Mouse (Mus musculus) hindbrain, embryonic 14.5 days (tissue): Measurements from ENCODE around the gene Tmem259. TPM values are rescaled to one million over a fixed set of nuclear protein-coding genes. Genes with fewer than 3 reads are reported as not detected.

Experiments
- ATAC-seq: fragments of 200-750 bp; cut with Nextera tagmentation; 2 replicates; pipeline ENCODE4 v1.8.0; 2017; ENCODE audit warnings: moderate number of reproducible peaks, mild to moderate bottlenecking, moderate TSS enrichment, moderate library complexity; ENCODE audit not compliant: low FRiP score
- DNase-seq: peaks from one replicate; pipeline ENCODE4 v3.0.0-alpha.2; 2015; ENCODE audit warnings: low spot score
- H3K27ac ChIP-seq: fragments of 300-500 bp; sonication (generic); 2 replicates; pipeline ENCODE4 v1.5.1; 2014; ENCODE audit warnings: mild to moderate bottlenecking, moderate library complexity
- H3K27me3 ChIP-seq: fragments of 300-500 bp; sonication (generic); 2 replicates; pipeline ENCODE4 v1.6.1; 2014; ENCODE audit warnings: mild to moderate bottlenecking, low read length, mixed read lengths; ENCODE audit not compliant: control insufficient read depth, insufficient read depth
- H3K36me3 ChIP-seq: fragments of 300-500 bp; sonication (generic); replicated peaks from 2 replicates; pipeline ENCODE4 v1.6.1; 2014; ENCODE audit not compliant: control insufficient read depth, insufficient read depth
- H3K4me1 ChIP-seq: fragments of 300-500 bp; sonication (generic); replicated peaks from 2 replicates; pipeline ENCODE4 v1.6.1; 2014; ENCODE audit warnings: antibody characterized with exemption, low read length, mixed read lengths; ENCODE audit not compliant: control insufficient read depth, insufficient read depth
- H3K4me2 ChIP-seq: fragments of 300-500 bp; sonication (generic); replicated peaks from 2 replicates; pipeline ENCODE4 v1.6.1; 2014; ENCODE audit warnings: mild to moderate bottlenecking, moderate library complexity
- H3K4me3 ChIP-seq: fragments of 300-500 bp; sonication (generic); replicated peaks from 2 replicates; pipeline ENCODE4 v1.5.1; 2014; ENCODE audit warnings: mild to moderate bottlenecking, low read length
- H3K9ac ChIP-seq: fragments of 300-500 bp; sonication (generic); 2 replicates; pipeline ENCODE4 v1.6.1; 2014
- H3K9me3 ChIP-seq: fragments of 300-500 bp; sonication (generic); 2 replicates; pipeline ENCODE4 v1.6.1; 2016; ENCODE audit warnings: low read length; ENCODE audit not compliant: control insufficient read depth
- WGBS: fragments of 180-500 bp; shearing (Covaris S2); extraction: QIAGEN DNeasy Blood & Tissue Kit; methylation state at CpG from one replicate; pipeline ENCODE4 v1.1.7; 2014; 5-methylcytosine and 5-hydroxymethylcytosine counted together
- polyA plus RNA-seq: library from polyadenylated mRNA; unstranded; fragments of >200 nt; fragmentation: Nextera tagmentation; extraction: Ambion mirVana; gene quantifications from 2 replicates; pipeline ENCODE4 v1.2.1, GENCODE M21; 2014

Gene Tmem259
- polyA plus RNA-seq = 22.6 and 22.8 TPM in 2 replicates

DNA sequence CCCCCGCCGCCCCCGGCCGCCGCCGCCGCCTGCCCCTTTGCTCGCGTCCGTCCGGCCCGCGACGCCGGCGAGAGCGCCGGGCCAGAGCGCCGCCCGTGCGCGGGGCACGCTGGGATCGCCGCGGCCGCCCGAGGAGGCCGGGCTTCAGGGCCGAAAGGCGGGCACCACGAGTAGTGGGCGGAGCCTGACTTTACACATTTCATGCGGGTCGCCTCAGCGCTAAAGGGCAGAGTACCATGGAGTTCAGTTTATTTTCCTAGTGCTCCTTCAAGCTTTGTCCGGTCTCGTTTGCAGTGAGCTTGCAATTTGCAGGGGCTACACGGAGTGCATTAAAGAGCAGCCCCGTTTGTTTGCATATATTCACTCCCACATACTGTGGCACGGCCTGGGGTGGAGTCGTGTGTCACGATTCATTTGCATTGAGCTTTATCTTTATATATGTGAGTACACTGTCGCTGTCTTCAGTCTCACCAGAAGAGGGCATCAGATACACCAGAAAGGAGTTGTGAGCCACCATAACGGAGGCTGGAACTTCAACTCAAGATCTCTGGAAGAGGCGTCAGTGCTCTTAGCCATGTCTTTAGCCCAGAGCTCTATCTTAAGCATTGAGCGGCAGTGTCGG is at the start of gene Tmem259:
Gene Tmem259 (minus strand): TSS at position 136 of the 622 bp plus-strand sequence.
- peaks cover 11% of the 10 kb centered on the region for H3K36me3 ChIP-seq
- peak; percentile 88 for DNase-seq
- H3K4me1 ChIP-seq = peaks cover 28% of the 10 kb centered on the region
- peak within 1 kb of the TSS; percentile 97 for H3K27ac ChIP-seq
- peaks cover 23% of the 10 kb centered on the region for H3K27me3 ChIP-seq
- peak within 1 kb of the TSS; percentile 48 for H3K4me3 ChIP-seq
- peak within 1 kb of the TSS; percentile 92 for H3K4me2 ChIP-seq
- H3K9ac ChIP-seq = peak within 1 kb of the TSS; percentile 83
- H3K9me3 ChIP-seq = no peaks in the 10 kb centered on the region
- ATAC-seq = peak; percentile 78
- under 1% methylated on average over 48 of the region's 49 CpGs for WGBS

DNA sequence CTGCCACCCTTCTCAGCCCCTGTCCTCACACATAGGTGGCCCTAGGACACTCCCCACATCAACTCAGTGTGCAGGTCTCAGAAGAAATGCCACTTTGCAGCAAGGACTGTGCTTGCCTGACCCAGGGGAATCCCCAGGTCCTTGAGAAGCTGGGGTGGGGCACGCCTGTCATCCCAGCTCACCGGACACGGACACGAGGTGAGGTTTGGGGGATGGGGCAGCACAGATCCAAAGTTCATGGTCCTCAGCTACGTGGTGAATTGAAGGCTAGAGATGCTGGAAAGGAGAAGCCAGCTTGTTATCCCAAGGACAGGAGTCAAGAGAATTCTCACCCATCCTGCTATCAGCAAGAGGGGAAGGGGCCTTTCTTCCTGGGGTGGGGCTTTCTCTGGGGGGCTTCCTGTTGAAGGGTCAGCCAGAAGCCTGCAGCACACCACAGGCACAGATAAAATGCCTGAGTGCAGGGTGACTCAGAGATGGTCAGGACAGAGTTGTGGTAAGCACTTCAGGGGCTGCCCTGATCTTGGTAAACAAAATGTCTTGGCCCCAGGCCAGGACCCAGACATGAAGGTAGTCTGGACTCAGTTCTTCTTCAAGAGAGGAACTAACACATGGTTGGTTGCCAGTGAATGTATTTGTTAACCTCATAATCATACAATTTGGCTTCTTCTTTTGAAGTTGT is 48.8 kb upstream of the Tmem259 start:
- 75% methylated on average over 5 of the region's 5 CpGs for WGBS
- Histone ChIP-seq H3K27me3 (no peaks in the 10 kb centered on the region), H3K9ac (no peak overlapping the region), H3K9me3 (no peaks in the 10 kb centered on the region), H3K4me2 (no peak overlapping the region), H3K4me3 (no peak overlapping the region), H3K36me3 (peaks cover 36% of the 10 kb centered on the region), H3K27ac (no peak overlapping the region), H3K4me1 (no peaks in the 10 kb centered on the region; the same call in 1 of the 2 replicates)
- DNase-seq = no peak
- ATAC-seq = no peak

DNA sequence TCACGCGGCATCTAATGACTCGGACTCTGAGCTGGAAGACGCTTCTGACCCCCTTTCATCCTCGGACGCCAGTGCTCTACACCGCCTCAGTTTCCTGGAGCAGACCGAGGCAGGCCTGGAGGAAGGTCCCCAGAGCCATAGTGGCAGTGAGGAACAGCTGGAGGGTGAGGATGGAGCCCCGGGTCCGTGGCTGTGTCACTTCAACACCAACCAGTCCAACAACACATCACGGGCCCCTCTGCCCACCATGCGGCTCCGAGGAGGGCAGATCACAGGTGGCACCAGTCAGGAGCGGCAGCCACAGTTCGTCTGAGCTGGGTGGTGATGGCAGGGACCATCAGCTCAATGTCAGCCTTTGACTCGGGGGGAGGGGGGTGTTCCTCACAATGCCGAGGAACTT is 46.6 kb upstream of the Tmem259 start:
- no peak for DNase-seq
- H3K4me3 ChIP-seq = no peak overlapping the region
- H3K9ac ChIP-seq = no peak overlapping the region
- H3K36me3 ChIP-seq = peaks cover 14% of the 10 kb centered on the region
- no peak overlapping the region for H3K27ac ChIP-seq
- H3K4me1 ChIP-seq = no peaks in the 10 kb centered on the region
- H3K4me2 ChIP-seq = no peak overlapping the region
- WGBS = 83% methylated on average over 17 of the region's 17 CpGs
- no peaks in the 10 kb centered on the region for H3K9me3 ChIP-seq
- no peaks in the 10 kb centered on the region for H3K27me3 ChIP-seq
- no peak for ATAC-seq

DNA sequence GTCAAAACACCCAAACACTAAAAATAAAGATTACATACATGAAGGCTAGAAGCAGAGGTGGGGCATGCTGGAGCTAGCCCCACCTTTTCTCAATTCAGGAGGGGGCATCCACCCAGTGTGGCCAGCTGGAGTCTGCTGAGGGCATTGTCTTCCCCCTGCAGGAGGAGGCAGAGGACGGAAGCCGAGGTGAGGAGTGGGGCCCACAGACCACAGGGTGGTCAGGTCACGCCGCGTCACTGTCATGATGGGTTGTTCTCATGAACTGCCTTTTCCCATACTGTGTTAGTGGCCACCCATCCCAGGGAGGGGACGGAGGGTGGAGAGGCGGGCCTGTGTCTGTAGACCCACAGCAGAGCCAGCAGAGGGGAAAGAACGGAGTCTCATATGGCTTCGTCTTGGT is 46.1 kb upstream of the Tmem259 start:
- Histone ChIP-seq H3K4me1 (no peaks in the 10 kb centered on the region), H3K4me3 (no peak overlapping the region), H3K36me3 (peaks cover 8% of the 10 kb centered on the region), H3K27me3 (no peaks in the 10 kb centered on the region), H3K27ac (no peak overlapping the region), H3K9me3 (no peaks in the 10 kb centered on the region), H3K4me2 (no peak overlapping the region), H3K9ac (no peak overlapping the region)
- DNase-seq = no peak
- ATAC-seq = no peak
- 73% methylated on average over 9 of the region's 9 CpGs for WGBS

DNA sequence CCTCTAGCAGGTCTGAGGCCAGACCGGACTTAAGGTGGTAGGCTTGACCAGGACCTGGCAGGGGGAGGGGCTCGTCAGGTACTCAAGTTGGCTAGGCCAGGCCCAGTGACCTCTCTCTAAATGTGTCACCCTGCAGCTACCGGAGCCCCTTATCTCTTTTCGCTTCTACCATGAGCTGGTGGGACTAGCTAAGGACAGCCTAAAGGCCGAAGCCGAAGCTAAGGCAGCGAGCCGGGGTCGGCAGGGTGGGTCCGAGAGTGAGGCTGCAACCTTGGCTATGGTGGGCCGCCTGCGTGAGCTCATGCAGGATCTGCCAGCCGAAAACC is 44.4 kb upstream of the Tmem259 start:
- DNase-seq (no peak), ATAC-seq (no peak)
- Histone ChIP-seq H3K36me3 (no peaks in the 10 kb centered on the region), H3K27ac (no peak overlapping the region), H3K9ac (no peak overlapping the region), H3K27me3 (no peaks in the 10 kb centered on the region), H3K4me2 (no peak overlapping the region), H3K9me3 (no peaks in the 10 kb centered on the region), H3K4me1 (no peaks in the 10 kb centered on the region), H3K4me3 (no peak overlapping the region)
- WGBS = 91% methylated on average over 13 of the region's 13 CpGs

DNA sequence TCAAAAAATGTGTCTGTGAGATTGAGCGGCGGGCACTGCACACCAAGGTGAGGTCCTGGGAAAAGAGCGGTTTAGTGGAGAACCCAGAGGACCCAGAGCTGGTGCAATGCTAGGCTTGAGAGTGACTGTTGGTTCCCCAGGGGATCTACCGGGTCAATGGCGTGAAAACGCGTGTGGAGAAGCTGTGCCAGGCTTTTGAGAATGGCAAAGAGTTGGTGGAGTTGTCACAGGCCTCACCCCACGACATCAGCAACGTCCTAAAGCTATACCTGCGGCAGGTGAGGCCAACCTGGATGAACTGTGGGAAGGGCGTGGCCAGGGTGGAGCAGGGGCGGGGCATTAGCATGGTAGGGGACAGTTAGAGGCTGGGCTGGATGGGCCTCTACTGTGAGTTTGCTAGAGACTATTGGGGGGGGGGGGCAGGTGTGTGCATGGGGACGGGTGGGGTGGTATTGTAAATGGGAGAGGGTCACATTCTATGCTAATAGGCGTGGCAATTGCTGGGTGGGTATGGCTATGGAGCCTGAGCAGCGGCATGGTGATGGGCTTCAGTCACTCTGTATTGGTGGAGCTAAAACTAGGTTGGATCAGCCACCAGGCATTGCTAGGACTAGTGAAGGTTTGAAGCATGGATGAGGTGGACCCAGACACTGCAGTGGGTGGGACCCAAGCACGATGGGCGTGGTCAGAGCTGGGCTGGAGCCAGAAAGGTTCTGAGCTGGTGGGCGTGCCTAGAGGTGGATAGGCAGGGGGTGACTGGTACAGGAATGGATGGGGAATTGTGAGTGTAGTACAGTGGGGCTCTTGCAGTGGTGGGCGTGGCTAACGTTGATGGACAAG is 43.8 kb upstream of the Tmem259 start:
- H3K27me3 ChIP-seq = no peaks in the 10 kb centered on the region
- ATAC-seq = no peak

DNA sequence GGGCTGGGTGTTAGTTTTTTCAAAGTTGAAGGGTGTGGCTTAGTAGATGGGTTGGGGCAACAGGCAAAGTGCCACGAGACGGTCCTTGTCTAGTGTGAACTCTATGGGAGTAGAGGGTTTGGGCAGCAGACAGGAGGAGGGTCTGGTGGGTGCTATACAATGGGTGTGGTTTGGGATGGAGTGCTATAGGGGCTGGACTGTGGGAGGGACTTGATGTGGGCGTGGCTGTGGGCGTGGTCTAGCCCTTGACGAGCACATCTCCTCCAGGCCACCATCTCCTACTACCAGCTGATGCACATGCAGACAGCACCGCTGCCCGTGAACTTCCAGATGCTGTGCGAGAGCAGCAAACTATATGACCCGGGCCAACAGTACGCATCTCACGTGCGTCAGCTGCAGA is 41.8 kb upstream of the Tmem259 start:
- no peak overlapping the region for H3K4me2 ChIP-seq
- no peaks in the 10 kb centered on the region for H3K4me1 ChIP-seq
- H3K9me3 ChIP-seq = no peaks in the 10 kb centered on the region
- DNase-seq = no peak
- H3K36me3 ChIP-seq = no peaks in the 10 kb centered on the region
- WGBS = 67% methylated on average over 12 of the region's 12 CpGs
- H3K27me3 ChIP-seq = no peaks in the 10 kb centered on the region
- no peak overlapping the region for H3K4me3 ChIP-seq
- H3K27ac ChIP-seq = no peak overlapping the region
- no peak for ATAC-seq
- H3K9ac ChIP-seq = no peak overlapping the region

More for the DNA sequence above, 43.8 kb upstream of the Tmem259 start:
- Histone ChIP-seq H3K36me3 (no peaks in the 10 kb centered on the region), H3K9ac (no peak overlapping the region), H3K4me3 (no peak overlapping the region), H3K4me2 (no peak overlapping the region), H3K27ac (no peak overlapping the region), H3K9me3 (no peaks in the 10 kb centered on the region), H3K4me1 (no peaks in the 10 kb centered on the region)
- 71% methylated on average over 20 of the region's 20 CpGs for WGBS
- DNase-seq = no peak

DNA sequence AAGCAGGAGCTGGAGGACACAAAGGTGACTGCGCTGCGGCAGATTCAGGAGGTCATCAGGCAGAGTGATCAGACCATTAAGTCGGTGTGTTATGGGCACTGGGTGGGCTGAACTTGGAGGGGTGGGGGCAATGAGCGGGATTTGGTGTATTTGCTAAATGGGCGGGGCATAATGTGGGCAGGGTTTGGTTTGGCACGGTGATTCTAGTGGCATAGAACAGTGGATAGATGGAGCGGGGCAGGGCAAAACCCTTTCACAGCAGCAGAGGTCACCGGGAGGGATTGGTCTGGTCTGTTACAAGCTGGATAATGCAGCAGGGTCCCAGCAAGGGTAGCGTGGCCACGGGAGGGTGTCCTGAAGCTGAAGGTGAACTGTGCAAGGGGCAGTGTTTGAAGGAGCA is 41.3 kb upstream of the Tmem259 start:
- H3K27ac ChIP-seq = no peak overlapping the region
- DNase-seq (no peak), ATAC-seq (no peak)
- H3K9me3 ChIP-seq = no peaks in the 10 kb centered on the region
- H3K9ac ChIP-seq = no peak overlapping the region
- no peak overlapping the region for H3K4me2 ChIP-seq
- 77% methylated on average over 10 of the region's 10 CpGs for WGBS
- no peak overlapping the region for H3K4me3 ChIP-seq
- peaks cover 2% of the 10 kb centered on the region; the same call in 1 of the 2 replicates for H3K27me3 ChIP-seq
- no peaks in the 10 kb centered on the region for H3K4me1 ChIP-seq
- H3K36me3 ChIP-seq = no peaks in the 10 kb centered on the region

DNA sequence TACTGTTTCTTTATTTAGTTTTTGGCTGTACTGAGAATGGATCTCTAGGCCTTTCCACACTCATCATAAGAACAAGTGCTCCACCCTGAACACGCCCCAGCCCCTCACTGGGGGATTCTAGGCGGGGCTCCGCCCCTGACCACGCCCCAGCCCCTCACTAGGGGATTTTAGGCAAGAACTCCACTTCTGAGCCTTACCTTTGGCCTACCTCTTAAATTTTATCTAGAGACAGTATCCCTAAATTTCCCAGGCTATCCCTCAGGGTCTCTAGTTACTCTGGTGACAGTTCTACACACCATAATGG is 40.9 kb upstream of the Tmem259 start:
- WGBS = 61% methylated on average over 4 of the region's 4 CpGs

More for the DNA sequence above, 40.9 kb upstream of the Tmem259 start:
- no peak for DNase-seq
- H3K4me1 ChIP-seq = no peaks in the 10 kb centered on the region
- no peaks in the 10 kb centered on the region for H3K9me3 ChIP-seq
- no peaks in the 10 kb centered on the region for H3K36me3 ChIP-seq
- no peak overlapping the region for H3K4me3 ChIP-seq
- H3K4me2 ChIP-seq = no peak overlapping the region
- peaks cover 7% of the 10 kb centered on the region for H3K27me3 ChIP-seq
- ATAC-seq = no peak
- no peak overlapping the region for H3K9ac ChIP-seq
- H3K27ac ChIP-seq = no peak overlapping the region
